Mouse (Mus musculus): ENCODE results near the gene Tmc4. TPM values are rescaled to one million over a fixed set of nuclear protein-coding genes. Genes with fewer than 3 reads are reported as not detected.

Gene Tmc4
- total RNA-seq, 1 experiment, result 2.9 TPM

- Histone ChIP-seq H3K4me3 (ENCODE audit: insufficient read depth in 1 of 2, low read depth in 1 of 2, low read length in 2 of 2, poor library complexity in 1 of 2, severe bottlenecking in 1 of 2) (peak overlapping the region; percentile 90 to 93), H3K27ac (ENCODE audit: insufficient read depth, low read depth, low read length, poor library complexity, severe bottlenecking) (no peak overlapping the region), H3K4me1 (ENCODE audit: control insufficient read depth in 2 of 2, insufficient read depth in 2 of 2, low read length in 2 of 2, poor library complexity in 1 of 2) (peaks cover 2 to 14% of the 10 kb centered on the region in 2 experiments; a peak in 2 of 4 replicates), H3K36me3 (ENCODE audit: control insufficient read depth, insufficient read depth, low read length, poor library complexity, severe bottlenecking) (peaks cover 24% of the 10 kb centered on the region), H3K9ac (ENCODE audit: insufficient read depth, low read depth, low read length, poor library complexity, severe bottlenecking) (peak overlapping the region; percentile 98), H3K9me3 (ENCODE audit: control insufficient read depth, insufficient read depth, low read depth, low read length) (no peaks in the 10 kb centered on the region)
- in situ Hi-C loops (cut with MboI; ENCODE audit: low sequenced_read_pairs in 2 of 2, unreplicated experiment in 2 of 2), result no loop called here
- no peak for DNase-seq (ENCODE audit: low read depth, low spot score)
- TF ChIP-seq MAFK (IDR thresholded peaks at IDR 0.05; ENCODE audit: insufficient read depth, low read depth, low read length) (no peak), HCFC1 (IDR thresholded peaks at IDR 0.05; ENCODE audit: borderline replicate concordance, insufficient read depth, low read length) (no peak), ZNF384 (IDR thresholded peaks at IDR 0.05; ENCODE audit: low read depth, low read length) (no peak), CHD2 (IDR thresholded peaks at IDR 0.05; ENCODE audit: low read depth, low read length) (no peak), ZC3H11A (IDR thresholded peaks at IDR 0.05; ENCODE audit: borderline replicate concordance, low read depth, low read length) (no peak)
These were observed 31.2 kb downstream of the Tmc4 start for GRCm38 (mm10) chr7:3646188-3646587.

- DNase-seq (ENCODE audit: low read depth, low spot score), result no peak
- Histone ChIP-seq H3K27ac (ENCODE audit: insufficient read depth, low read depth, low read length, poor library complexity, severe bottlenecking) (peak overlapping the region; percentile 92), H3K9ac (ENCODE audit: insufficient read depth, low read depth, low read length, poor library complexity, severe bottlenecking) (peak overlapping the region; percentile 98), H3K4me3 (ENCODE audit: insufficient read depth in 1 of 2, low read depth in 1 of 2, low read length in 2 of 2, poor library complexity in 1 of 2, severe bottlenecking in 1 of 2) (peak overlapping the region; percentile 90 to 93), H3K36me3 (ENCODE audit: control insufficient read depth, insufficient read depth, low read length, poor library complexity, severe bottlenecking) (peaks cover 24% of the 10 kb centered on the region), H3K4me1 (ENCODE audit: control insufficient read depth in 2 of 2, insufficient read depth in 2 of 2, low read length in 2 of 2, poor library complexity in 1 of 2) (peaks cover 2 to 14% of the 10 kb centered on the region in 2 experiments; a peak in 2 of 4 replicates), H3K9me3 (ENCODE audit: control insufficient read depth, insufficient read depth, low read depth, low read length) (no peaks in the 10 kb centered on the region)
- in situ Hi-C loops (cut with MboI; ENCODE audit: low sequenced_read_pairs in 2 of 2, unreplicated experiment in 2 of 2), result no loop called here
- TF ChIP-seq ZNF384 (IDR thresholded peaks at IDR 0.05; ENCODE audit: low read depth, low read length) (peak; percentile 98), HCFC1 (IDR thresholded peaks at IDR 0.05; ENCODE audit: borderline replicate concordance, insufficient read depth, low read length) (no peak)
These were observed 31.8 kb downstream of the Tmc4 start for GRCm38 (mm10) chr7:3645488-3646025.

GRCm38 (mm10) chr7:3644672-3645487 is 32.5 kb downstream of the Tmc4 start, which contains the start of gene Cnot3:
Gene Cnot3, plus strand, starts transcription at chr7:3645268.
- Histone ChIP-seq H3K36me3 (ENCODE audit: control insufficient read depth, insufficient read depth, low read length, poor library complexity, severe bottlenecking) (peaks cover 27% of the 10 kb centered on the region), H3K9ac (ENCODE audit: insufficient read depth, low read depth, low read length, poor library complexity, severe bottlenecking) (peak within 1 kb of the TSS; percentile 98)

GRCm38 (mm10) chr7:3644348-3644671 is 33.0 kb downstream of the Tmc4 start:
- in situ Hi-C loops (cut with MboI; ENCODE audit: low sequenced_read_pairs in 2 of 2, unreplicated experiment in 2 of 2), result no loop called here
- TF ChIP-seq ZC3H11A (IDR thresholded peaks at IDR 0.05; ENCODE audit: borderline replicate concordance, low read depth, low read length), result no peak
- TF ChIP-seq HCFC1 (IDR thresholded peaks at IDR 0.05; ENCODE audit: borderline replicate concordance, insufficient read depth, low read length), result no peak
- no peak for TF ChIP-seq MAFK (IDR thresholded peaks at IDR 0.05; ENCODE audit: insufficient read depth, low read depth, low read length)
- TF ChIP-seq CHD2 (IDR thresholded peaks at IDR 0.05; ENCODE audit: low read depth, low read length), result no peak
- no peak for TF ChIP-seq ZNF384 (IDR thresholded peaks at IDR 0.05; ENCODE audit: low read depth, low read length)
- Histone ChIP-seq H3K36me3 (ENCODE audit: control insufficient read depth, insufficient read depth, low read length, poor library complexity, severe bottlenecking) (peaks cover 32% of the 10 kb centered on the region), H3K9ac (ENCODE audit: insufficient read depth, low read depth, low read length, poor library complexity, severe bottlenecking) (peak overlapping the region; percentile 55), H3K4me3 (ENCODE audit: insufficient read depth in 1 of 2, low read depth in 1 of 2, low read length in 2 of 2, poor library complexity in 1 of 2, severe bottlenecking in 1 of 2) (peak overlapping the region; percentile 80 to 91), H3K27ac (ENCODE audit: insufficient read depth, low read depth, low read length, poor library complexity, severe bottlenecking) (no peak overlapping the region), H3K9me3 (ENCODE audit: control insufficient read depth, insufficient read depth, low read depth, low read length) (no peaks in the 10 kb centered on the region), H3K4me1 (ENCODE audit: control insufficient read depth in 2 of 2, insufficient read depth in 2 of 2, low read length in 2 of 2, poor library complexity in 1 of 2) (peaks cover 2 to 14% of the 10 kb centered on the region in 2 experiments; a peak in 2 of 4 replicates)
- no peak for DNase-seq (ENCODE audit: low read depth, low spot score)

More at GRCm38 (mm10) chr7:3644672-3645487, 32.5 kb downstream of the Tmc4 start, which contains the start of gene Cnot3:
- H3K4me3 ChIP-seq (ENCODE audit: insufficient read depth in 1 of 2, low read depth in 1 of 2, low read length in 2 of 2, poor library complexity in 1 of 2, severe bottlenecking in 1 of 2), result peak within 1 kb of the TSS; percentile 90 to 93
- TF ChIP-seq HCFC1 (IDR thresholded peaks at IDR 0.05; ENCODE audit: borderline replicate concordance, insufficient read depth, low read length) (peak; percentile 55; the same call in 1 of the 2 replicates), ZNF384 (IDR thresholded peaks at IDR 0.05; ENCODE audit: low read depth, low read length) (no peak), MAFK (IDR thresholded peaks at IDR 0.05; ENCODE audit: insufficient read depth, low read depth, low read length) (no peak), CHD2 (IDR thresholded peaks at IDR 0.05; ENCODE audit: low read depth, low read length) (peak; percentile 96), ZC3H11A (IDR thresholded peaks at IDR 0.05; ENCODE audit: borderline replicate concordance, low read depth, low read length) (no peak)
- in situ Hi-C loops (cut with MboI; ENCODE audit: low sequenced_read_pairs in 2 of 2, unreplicated experiment in 2 of 2), result no loop called here
- no peaks in the 10 kb centered on the region for H3K9me3 ChIP-seq (ENCODE audit: control insufficient read depth, insufficient read depth, low read depth, low read length)
- peak within 1 kb of the TSS; percentile 92 for H3K27ac ChIP-seq (ENCODE audit: insufficient read depth, low read depth, low read length, poor library complexity, severe bottlenecking)
- H3K4me1 ChIP-seq (ENCODE audit: control insufficient read depth in 2 of 2, insufficient read depth in 2 of 2, low read length in 2 of 2, poor library complexity in 1 of 2), result peaks cover 2 to 14% of the 10 kb centered on the region in 2 experiments; a peak in 2 of 4 replicates
- DNase-seq (ENCODE audit: low read depth, low spot score), result peak; percentile 99

All from ES-E14 (cell line).